Mouse (Mus musculus) cerebellum, postnatal 10 days (tissue): ENCODE measurements around the gene Mkrn2.
A peak's percentile ranks its signal among the peaks of the same experiment; 100 is the strongest.
"Not testable (repeated sequence)": the region's sequence is repeated elsewhere in the genome, so short reads cannot be mapped to it uniquely, and the experiment has no call there.

Experiments used
- DNase-seq, 2 experiments: peaks; one replicate each; pipeline ENCODE4 v3.0.0; 2021; ENCODE audit warnings: mixed read lengths in 2 of 2

The Mkrn2 gene

GRCm38 (mm10) chr6:115609121-115609520 is 7.4 kb downstream of the Mkrn2 start:
- DNase-seq, result peak; percentile 37

GRCm38 (mm10) chr6:115610301-115610700 is 8.6 kb downstream of the Mkrn2 start:
- DNase-seq, result no peak

GRCm38 (mm10) chr6:115613793-115614192 is 12.1 kb downstream of the Mkrn2 start:
- DNase-seq, result no peak

- no peak for DNase-seq
Observed at GRCm38 (mm10) chr6:115615983-115616382, 14.3 kb downstream of the Mkrn2 start.

- no peak for DNase-seq
Observed at GRCm38 (mm10) chr6:115619818-115620217, 18.1 kb downstream of the Mkrn2 start.

GRCm38 (mm10) chr6:115620942-115621341 is 19.2 kb downstream of the Mkrn2 start:
- no peak for DNase-seq

GRCm38 (mm10) chr6:115626121-115626520 is 24.4 kb downstream of the Mkrn2 start:
- no peak for DNase-seq

GRCm38 (mm10) chr6:115631056-115631795 is 29.5 kb downstream of the Mkrn2 start:
- DNase-seq, result no peak

- DNase-seq, result no peak
Observed at GRCm38 (mm10) chr6:115634015-115634414, 32.3 kb downstream of the Mkrn2 start.

- not testable (repeated sequence) for DNase-seq
Observed at GRCm38 (mm10) chr6:115638188-115638587, 36.5 kb downstream of the Mkrn2 start.

GRCm38 (mm10) chr6:115643315-115643714 is 41.6 kb downstream of the Mkrn2 start:
- DNase-seq, result no peak

GRCm38 (mm10) chr6:115649792-115650365 is 48.2 kb downstream of the Mkrn2 start:
- DNase-seq, result no peak

GRCm38 (mm10) chr6:115650476-115651427 is 49.0 kb downstream of the Mkrn2 start:
- no peak for DNase-seq

GRCm38 (mm10) chr6:115651719-115652118 is 50.0 kb downstream of the Mkrn2 start:
- DNase-seq, result no peak

GRCm38 (mm10) chr6:115653939-115654338 is 52.2 kb downstream of the Mkrn2 start:
- DNase-seq, result no peak

GRCm38 (mm10) chr6:115658802-115659201 is 57.1 kb downstream of the Mkrn2 start:
- DNase-seq, result no peak

GRCm38 (mm10) chr6:115664268-115664667 is 62.6 kb downstream of the Mkrn2 start:
- DNase-seq, result no peak

GRCm38 (mm10) chr6:115666641-115667040 is 64.9 kb downstream of the Mkrn2 start:
- DNase-seq, result no peak
